Mouse (Mus musculus) B cell, adult (primary cell): ENCODE measurements around the gene Oas2. TPM values are rescaled to one million over a fixed set of nuclear protein-coding genes. Genes with fewer than 3 reads are reported as not detected.

ENCODE experiments used
- total RNA-seq: library from RNA; stranded (reverse); gene quantifications from 4 replicates; pipeline ENCODE4 v1.2.4, GENCODE M21; 2023; ENCODE audit not compliant: inconsistent age

The Oas2 gene
- 4.4 to 13.2 TPM (median 6.7 TPM) in 4 replicates for total RNA-seq

GRCm38 (mm10) chr5:120749688-120750087, at the start of gene Oas2:
TSS of gene Oas2 (minus strand) at chr5:120749853.

GRCm38 (mm10) chr5:120795480-120796034, 45.9 kb upstream of the Oas2 start, which contains the start of gene Oas1e:
TSS of gene Oas1e (minus strand) at chr5:120795530.

GRCm38 (mm10) chr5:120777478-120777877, 27.8 kb upstream of the Oas2 start, which contains the start of gene Oas3:
TSS of gene Oas3 (minus strand) at chr5:120777661.

GRCm38 (mm10) chr5:120711827-120712226, 37.8 kb downstream of the Oas2 start, which contains the start of gene Dtx1:
TSS of gene Dtx1 (minus strand) at chr5:120711927.

Other genes starting within 250 kb of the Oas2 start
- gene Plbd2, start 246.2 kb downstream of the Oas2 start, total RNA-seq, result 32.0 to 33.9 TPM (median 33.2 TPM) in 4 replicates
- gene Slc8b1, start 238.7 kb downstream of the Oas2 start, total RNA-seq, result 8.3 to 14.3 TPM (median 12.4 TPM) in 4 replicates
- gene Tpcn1, start 161.2 kb downstream of the Oas2 start, total RNA-seq, result 40.8 to 46.2 TPM (median 43.3 TPM) in 4 replicates
- 0.54 TPM in 1 of 4 replicates, not detected in the others for gene Iqcd, start 160.8 kb downstream of the Oas2 start, total RNA-seq
- gene Rita1, start 137.3 kb downstream of the Oas2 start, total RNA-seq, result 3.3 to 4.4 TPM (median 4.0 TPM) in 4 replicates
- gene Ddx54, start 137.1 kb downstream of the Oas2 start, total RNA-seq, result 169 to 181 TPM (median 174 TPM) in 4 replicates
- gene Cfap73, start 115.6 kb downstream of the Oas2 start, total RNA-seq, result not detected in 4 replicates
- 39.5 to 56.3 TPM (median 51.7 TPM) in 4 replicates for gene Rasal1, start 101.0 kb downstream of the Oas2 start, total RNA-seq
- gene Dtx1, start 37.9 kb downstream of the Oas2 start, total RNA-seq, result 226 to 261 TPM (median 233 TPM) in 4 replicates
- gene Oas3, start 27.8 kb upstream of the Oas2 start, total RNA-seq, result 2.2 to 5.3 TPM (median 3.0 TPM) in 4 replicates
- 0.39 to 0.71 TPM (median 0.48 TPM) in 4 replicates for gene Oas1e, start 45.7 kb upstream of the Oas2 start, total RNA-seq
- 10.8 to 15.9 TPM (median 12.5 TPM) in 4 replicates for gene Oas1c, start 62.7 kb upstream of the Oas2 start, total RNA-seq
- not detected in 4 replicates for gene Oas1f, start 97.5 kb upstream of the Oas2 start, total RNA-seq
- gene Oas1h, start 111.6 kb upstream of the Oas2 start, total RNA-seq, result not detected in 4 replicates
- gene Oas1g, start 137.8 kb upstream of the Oas2 start, total RNA-seq, result not detected in 4 replicates
- gene Oas1a, start 157.7 kb upstream of the Oas2 start, total RNA-seq, result 2.1 to 5.6 TPM (median 3.4 TPM) in 4 replicates
- not detected in 4 replicates for gene Oas1d, start 164.7 kb upstream of the Oas2 start, total RNA-seq